Mouse (Mus musculus) kidney, adult 9 months (tissue): Measurements from ENCODE around the gene Polr1a.

Experiments used
- DNase-seq: peaks from one replicate; pipeline ENCODE4 v3.0.0; 2022

The Polr1a gene

GRCm38 (mm10) chr6:71950592-71950991 is 41.7 kb downstream of the Polr1a start:
- DNase-seq: peak; percentile 88

GRCm38 (mm10) chr6:71951192-71951591 is 42.3 kb downstream of the Polr1a start:
- no peak for DNase-seq

- no peak for DNase-seq
Measured at GRCm38 (mm10) chr6:71962119-71962518, 53.3 kb downstream of the Polr1a start.

GRCm38 (mm10) chr6:71962706-71963105 is 53.9 kb downstream of the Polr1a start:
- DNase-seq: no peak

GRCm38 (mm10) chr6:71963561-71963960 is 54.7 kb downstream of the Polr1a start:
- no peak for DNase-seq

- no peak for DNase-seq
Measured at GRCm38 (mm10) chr6:71966683-71967303, 57.9 kb downstream of the Polr1a start.

GRCm38 (mm10) chr6:71967847-71968246 is 59.0 kb downstream of the Polr1a start:
- no peak for DNase-seq

GRCm38 (mm10) chr6:71969459-71969858 is 60.6 kb downstream of the Polr1a start:
- no peak for DNase-seq

GRCm38 (mm10) chr6:71970154-71970553 is 61.3 kb downstream of the Polr1a start:
- no peak for DNase-seq

GRCm38 (mm10) chr6:71976592-71976991 is 67.7 kb downstream of the Polr1a start:
- no peak for DNase-seq

GRCm38 (mm10) chr6:71980165-71980564 is 71.3 kb downstream of the Polr1a start:
- DNase-seq: no peak

- no peak for DNase-seq
Measured at GRCm38 (mm10) chr6:71980587-71980986, 71.7 kb downstream of the Polr1a start.

- DNase-seq: no peak
Measured at GRCm38 (mm10) chr6:71981450-71981849, 72.6 kb downstream of the Polr1a start.

- DNase-seq: no peak
Measured at GRCm38 (mm10) chr6:71985984-71986383, 77.1 kb downstream of the Polr1a start.

- no peak for DNase-seq
Measured at GRCm38 (mm10) chr6:71987546-71988248, 78.8 kb downstream of the Polr1a start.

- no peak for DNase-seq
Measured at GRCm38 (mm10) chr6:71989647-71990351, 80.9 kb downstream of the Polr1a start.

GRCm38 (mm10) chr6:71990371-71990837 is 81.6 kb downstream of the Polr1a start:
- DNase-seq: no peak

- DNase-seq: no peak
Measured at GRCm38 (mm10) chr6:71991190-71991932, 82.5 kb downstream of the Polr1a start.

- no peak for DNase-seq
Measured at GRCm38 (mm10) chr6:71991933-71992325, 83.1 kb downstream of the Polr1a start.

GRCm38 (mm10) chr6:71994004-71994403 is 85.2 kb downstream of the Polr1a start:
- DNase-seq: no peak

- DNase-seq: no peak
Measured at GRCm38 (mm10) chr6:71995081-71995480, 86.2 kb downstream of the Polr1a start.

- DNase-seq: no peak
Measured at GRCm38 (mm10) chr6:71997215-71997614, 88.4 kb downstream of the Polr1a start.

GRCm38 (mm10) chr6:71999917-72000512 is 91.2 kb downstream of the Polr1a start:
- DNase-seq: peak; percentile 64
